Mouse (Mus musculus) ES-Bruce4 (cell line): Measurements from ENCODE around the gene Tradd.

Source experiments
- CTCF ChIP-seq: IDR thresholded peaks from one replicate; pipeline ENCODE4 v1.8.1; 2011; ENCODE audit warnings: low read depth, low read length
- EP300 ChIP-seq: IDR thresholded peaks from 2 replicates; pipeline ENCODE4 v1.6.1; 2011; ENCODE audit warnings: low read depth, low read length; ENCODE audit not compliant: insufficient read depth

DNA sequence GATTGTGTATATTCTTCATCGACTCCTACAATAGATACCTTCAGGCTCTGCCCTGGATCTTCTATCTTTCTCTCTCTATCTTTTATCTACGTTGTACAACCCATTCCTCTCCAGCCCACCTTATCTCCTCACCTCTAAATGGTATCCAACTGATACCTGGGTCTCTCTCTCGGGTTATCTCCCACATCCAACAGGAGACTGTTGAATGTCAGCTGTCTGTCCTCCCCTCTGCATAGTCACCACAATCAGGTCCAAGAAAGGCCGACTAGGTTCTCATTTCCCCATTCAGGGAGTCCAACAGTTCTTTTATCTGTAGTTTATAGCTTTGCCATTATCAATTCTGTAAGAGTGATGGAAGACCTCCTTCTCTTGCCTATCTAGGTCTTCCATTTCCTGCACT lies 17.8 kb upstream of the Tradd start:
- no peak for TF ChIP-seq CTCF
- no peak for TF ChIP-seq EP300
